Mouse (Mus musculus): ENCODE results near the gene Hist2h2aa2.
"Not testable (repeated sequence)": the region's sequence is repeated elsewhere in the genome, so short reads cannot be mapped to it uniquely, and the experiment has no call there.

Hist2h2aa2 gene

DNA sequence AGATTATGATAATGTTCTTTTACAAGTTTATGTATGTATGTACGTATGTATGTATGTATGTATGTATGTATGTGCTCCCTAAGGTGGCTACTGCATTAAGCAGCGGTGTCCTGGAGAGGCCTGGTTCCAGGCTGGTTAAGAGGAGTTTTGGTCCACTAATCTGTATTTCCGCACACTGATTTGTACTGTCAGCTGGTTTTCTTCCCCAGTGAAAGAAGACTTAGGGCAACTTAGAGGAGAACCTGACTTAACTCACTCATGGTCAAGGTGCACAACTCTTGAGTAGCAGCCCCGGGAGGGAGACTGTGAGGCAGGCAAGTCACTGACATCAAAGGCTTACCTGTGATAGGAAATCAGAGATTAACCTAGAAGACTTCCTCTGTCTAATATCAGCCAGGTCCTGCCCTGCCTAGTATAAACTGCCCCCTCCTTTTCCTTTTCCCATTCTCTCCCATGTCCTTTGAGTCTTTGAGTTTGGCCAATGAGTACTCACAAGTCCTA, 3.2 kb downstream of the Hist2h2aa2 start:
- DNase-seq (ENCODE audit: low spot score) = peak; percentile 27

DNA sequence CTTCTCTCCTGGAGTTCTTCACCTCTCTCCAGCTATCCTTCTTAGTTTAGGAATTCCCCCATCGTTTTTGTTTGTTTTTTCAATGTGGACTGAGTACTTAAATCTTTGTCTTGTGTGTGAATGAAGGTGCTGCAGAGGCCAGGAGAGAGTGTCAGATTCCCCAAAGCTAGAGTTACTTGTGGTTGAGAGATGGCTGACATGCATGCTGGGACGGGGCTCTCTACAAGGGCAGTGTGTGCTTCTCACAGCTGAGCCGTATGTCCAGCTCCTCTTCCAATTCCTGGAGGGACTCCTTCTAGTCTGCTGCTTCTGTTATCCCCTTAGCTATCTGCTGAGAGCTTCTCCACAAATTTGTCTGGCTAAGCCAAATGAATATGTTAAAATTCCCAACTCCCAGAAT, 4.2 kb downstream of the Hist2h2aa2 start:
- DNase-seq (ENCODE audit: low spot score) = no peak

- no peak for DNase-seq (ENCODE audit: low spot score)
These were observed 5.2 kb downstream of the Hist2h2aa2 start for GRCm38 (mm10) chr3:96234914-96235313.

DNA sequence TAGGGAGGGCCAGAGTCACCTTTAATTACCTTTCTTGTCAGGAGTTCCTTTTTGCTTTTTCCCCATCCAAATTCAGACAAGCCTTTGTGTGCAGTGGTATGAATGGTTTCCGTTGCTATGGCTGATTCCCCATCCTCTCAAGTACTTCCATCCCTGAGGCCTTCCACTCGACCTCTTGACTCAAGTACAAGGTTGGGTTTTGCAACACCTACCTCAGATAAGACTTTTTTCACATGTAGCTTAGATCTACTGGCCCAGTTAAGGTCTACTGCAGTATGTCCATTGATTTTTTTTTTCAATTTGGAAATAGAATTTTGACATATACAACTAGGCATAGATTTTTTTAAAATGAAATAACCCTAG, 8.3 kb downstream of the Hist2h2aa2 start:
- no peak for DNase-seq (ENCODE audit: low spot score)

- no peak for DNase-seq (ENCODE audit: low spot score)
These were observed 8.9 kb downstream of the Hist2h2aa2 start for GRCm38 (mm10) chr3:96230910-96231757.

DNA sequence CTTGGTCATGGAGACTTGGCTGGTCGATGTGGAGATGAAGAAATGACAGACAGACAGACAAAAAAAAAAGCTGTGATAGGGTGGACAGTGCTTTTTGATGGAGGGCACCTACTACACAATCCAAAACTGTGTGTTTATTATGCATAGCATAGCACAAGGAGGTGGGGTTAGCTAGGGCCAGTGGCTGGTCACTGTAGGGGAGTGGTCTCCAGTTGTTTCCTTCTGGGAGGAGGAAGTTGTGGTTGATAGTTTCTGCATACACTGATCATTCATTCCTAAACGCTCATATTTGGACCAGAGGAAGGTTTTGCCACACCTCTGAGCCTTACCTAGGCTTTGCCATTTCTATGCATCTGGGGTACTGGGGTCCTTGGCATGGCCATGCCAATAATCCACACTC, 9.7 kb downstream of the Hist2h2aa2 start:
- DNase-seq (ENCODE audit: low spot score) = no peak

- DNase-seq (ENCODE audit: low spot score) = no peak
These were observed 11.2 kb downstream of the Hist2h2aa2 start for GRCm38 (mm10) chr3:96228828-96229227.

DNA sequence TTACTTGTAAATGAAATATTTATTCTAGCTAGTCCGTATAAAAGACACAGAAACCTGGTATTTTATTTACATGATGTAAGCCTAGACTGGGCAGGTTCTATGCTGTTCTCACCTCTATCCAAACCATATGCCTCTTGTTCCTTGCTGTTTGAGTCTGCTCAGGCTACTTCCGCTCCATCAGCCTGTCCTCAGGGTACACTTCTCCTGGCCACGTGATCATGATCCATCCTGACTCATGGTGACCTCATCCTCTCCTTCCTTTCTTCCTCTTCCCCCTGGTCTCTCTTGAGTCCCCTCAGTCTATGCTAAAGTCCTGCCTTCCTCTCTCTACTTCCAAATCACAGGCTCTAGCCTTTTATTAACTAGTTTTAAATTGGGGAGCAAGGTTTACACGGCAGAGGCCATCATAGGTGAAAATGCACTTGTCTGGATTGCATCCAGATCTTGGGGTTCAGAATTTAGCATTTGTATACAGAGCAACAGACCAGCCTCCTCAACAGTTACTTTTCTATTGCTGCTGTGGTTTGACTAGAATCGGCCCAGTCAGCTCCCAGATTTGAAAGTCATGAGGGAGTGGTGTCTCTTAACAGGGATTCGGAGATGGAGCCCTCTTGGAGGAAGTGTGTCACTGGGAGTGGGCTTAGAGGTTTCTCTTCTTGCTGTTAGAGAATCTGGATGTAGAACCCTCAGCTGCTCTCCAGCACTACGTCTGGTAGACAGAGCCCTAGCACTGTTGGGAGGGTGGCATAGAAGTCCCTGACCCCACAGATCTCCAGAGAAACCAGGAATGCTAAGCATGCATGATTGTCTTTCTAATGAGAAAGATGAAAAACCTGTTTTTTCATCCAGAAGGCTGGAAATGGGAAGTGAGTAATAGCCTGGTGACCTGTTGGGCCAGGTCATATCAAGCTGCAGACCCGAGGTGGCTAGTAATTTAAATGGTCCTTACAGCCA, 13.1 kb downstream of the Hist2h2aa2 start:
- DNase-seq (ENCODE audit: low spot score) = no peak

DNA sequence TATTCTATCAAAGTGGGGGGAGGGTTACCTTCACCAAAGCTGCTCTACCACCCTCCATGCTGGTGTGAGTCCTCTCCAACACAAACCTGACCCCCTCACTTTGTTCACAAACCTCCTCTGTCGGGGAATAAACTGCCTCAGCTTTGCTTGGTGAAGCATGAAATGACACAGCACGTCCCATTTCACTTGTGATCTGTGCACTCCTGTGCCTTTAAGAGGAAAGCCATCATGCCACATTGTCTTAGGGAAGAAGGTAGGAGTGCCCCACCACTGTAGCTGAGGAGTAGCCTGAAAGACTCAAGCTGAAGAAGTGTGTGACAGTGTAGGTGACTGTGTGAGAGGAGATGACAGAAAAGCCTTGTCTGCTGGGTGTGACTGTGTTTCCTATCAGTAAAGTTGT, 14.7 kb downstream of the Hist2h2aa2 start:
- DNase-seq (ENCODE audit: low spot score) = no peak

DNA sequence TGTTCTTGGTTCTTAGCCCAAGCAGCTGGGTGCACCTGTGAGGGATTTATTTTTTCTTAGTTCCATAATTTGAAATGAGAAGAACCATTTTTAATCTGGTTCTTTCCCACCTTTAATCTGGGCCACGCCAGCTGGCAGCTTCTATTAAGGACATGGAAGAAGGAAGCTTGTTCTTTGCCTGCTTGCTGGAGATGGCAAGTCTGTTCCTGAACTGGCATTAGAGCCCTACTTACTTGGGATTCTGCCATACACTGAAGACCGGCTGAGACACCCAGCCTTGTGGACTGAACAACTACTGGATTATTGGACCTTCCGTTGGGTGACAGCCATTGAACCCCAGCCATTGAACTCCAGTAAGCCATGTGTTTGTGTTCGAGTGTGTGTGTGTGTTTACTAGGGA, 17.3 kb downstream of the Hist2h2aa2 start:
- DNase-seq (ENCODE audit: low spot score) = no peak

DNA sequence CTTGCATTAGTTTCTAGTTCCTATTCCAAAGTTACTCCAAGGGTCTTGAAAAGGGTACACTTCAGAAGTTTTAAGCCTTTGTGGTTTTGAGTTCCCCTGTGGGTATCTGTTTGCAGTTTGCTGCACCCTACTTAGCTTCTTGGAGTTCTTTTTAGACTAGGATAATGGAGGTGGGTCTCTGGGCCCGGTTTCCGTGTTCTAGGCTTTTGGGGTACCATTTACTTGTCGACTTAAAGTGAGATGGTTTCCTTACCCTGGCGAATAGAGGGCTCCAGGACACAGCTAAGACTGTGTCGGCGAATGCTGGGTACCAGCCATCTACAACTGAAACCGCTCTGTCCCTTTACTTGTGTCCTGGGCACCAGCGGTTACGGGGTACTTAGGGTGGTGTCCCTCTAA, 18.4 kb downstream of the Hist2h2aa2 start:
- peak; percentile 19 for DNase-seq (ENCODE audit: low spot score)

GRCm38 (mm10) chr3:96220765-96221639, 19.1 kb downstream of the Hist2h2aa2 start, which contains the start of the genes Hist2h2ac and Hist2h2be:
Gene Hist2h2ac, minus strand, starts transcription at chr3:96220880.
Gene Hist2h2be, plus strand, starts transcription at chr3:96221119.
- DNase-seq (ENCODE audit: low spot score) = peak; percentile 90

GRCm38 (mm10) chr3:96220131-96220764, 19.8 kb downstream of the Hist2h2aa2 start:
- DNase-seq (ENCODE audit: low spot score) = peak; percentile 69

- DNase-seq (ENCODE audit: low spot score) = peak; percentile 90
These were observed 20.4 kb downstream of the Hist2h2aa2 start, which contains the start of the genes Bola1 and Hist2h2ab for GRCm38 (mm10) chr3:96219661-96220130. Gene Bola1, minus strand, starts transcription at chr3:96219709. Gene Hist2h2ab, plus strand, starts transcription at chr3:96219865.

GRCm38 (mm10) chr3:96219191-96219641, 20.9 kb downstream of the Hist2h2aa2 start:
- DNase-seq (ENCODE audit: low spot score) = peak; percentile 58

DNA sequence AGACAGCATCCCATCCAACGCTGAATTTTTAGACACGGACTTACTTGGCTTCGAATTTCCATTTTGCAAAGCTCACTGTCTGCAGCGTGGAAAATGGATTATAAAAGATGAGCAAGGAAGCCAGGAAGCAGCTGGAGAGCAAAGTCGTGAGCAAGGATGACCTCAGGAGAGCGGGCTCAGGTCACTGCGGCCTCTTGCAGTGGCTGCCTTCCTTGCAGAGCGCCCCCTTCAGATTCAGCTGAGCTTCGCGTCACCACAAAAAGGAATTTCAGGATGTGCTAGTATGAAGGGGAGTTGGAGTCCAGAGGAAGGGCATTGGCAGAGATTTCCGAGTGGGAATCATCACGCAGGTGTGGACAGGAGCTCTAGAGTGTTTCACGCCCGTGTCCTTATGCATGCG, 30.8 kb downstream of the Hist2h2aa2 start:
- DNase-seq (ENCODE audit: low spot score) = peak; percentile 64

GRCm38 (mm10) chr3:96207819-96208218, 32.3 kb downstream of the Hist2h2aa2 start:
- DNase-seq (ENCODE audit: low spot score) = no peak

GRCm38 (mm10) chr3:96199731-96200130, 40.3 kb downstream of the Hist2h2aa2 start:
- DNase-seq (ENCODE audit: low spot score) = no peak

DNA sequence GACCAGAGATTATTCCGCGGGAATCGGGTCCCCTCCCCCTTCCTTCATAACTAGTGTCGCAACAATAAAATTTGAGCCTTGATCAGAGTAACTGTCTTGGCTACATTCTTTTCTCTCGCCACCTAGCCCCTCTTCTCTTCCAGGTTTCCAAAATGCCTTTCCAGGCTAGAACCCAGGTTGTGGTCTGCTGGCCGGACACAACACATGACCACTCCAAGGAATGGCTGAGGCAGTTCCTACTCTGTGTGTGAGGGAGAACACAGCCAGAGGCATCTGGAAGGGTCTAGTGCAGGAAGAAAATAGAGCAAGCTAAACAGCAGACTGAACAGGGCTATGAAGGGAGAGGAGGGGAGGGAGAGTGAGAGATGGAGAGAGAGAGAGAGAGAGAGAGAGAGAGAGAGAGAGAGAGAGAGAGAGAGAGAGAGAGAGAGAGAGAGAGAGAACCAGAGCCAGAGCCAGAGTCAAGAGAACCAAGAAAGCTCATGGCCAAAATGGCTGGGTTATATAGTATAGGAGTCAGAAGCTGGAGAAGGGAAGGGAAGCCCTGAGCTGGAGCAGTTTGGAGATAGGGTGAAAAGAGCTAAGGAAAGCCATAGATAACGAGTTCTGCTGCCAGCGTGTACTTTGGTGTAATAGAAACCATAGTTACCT, 41.4 kb downstream of the Hist2h2aa2 start:
- not testable (repeated sequence) for DNase-seq (ENCODE audit: low spot score)

- peak; percentile 44 for DNase-seq (ENCODE audit: low spot score)
These were observed 41.9 kb downstream of the Hist2h2aa2 start for GRCm38 (mm10) chr3:96198181-96198580.
